Mouse (Mus musculus): ENCODE measurements at regions not wholly inside any gene's neighbourhood (a gene's known extent, or its start where the extent isn't known, plus 50 kb on each side); places are given as distances from the start of the nearest gene placed in this dataset.

GRCm38 (mm10) chr9:41470010-41470409, 308.5 kb upstream of the Ubash3b start:
- TF ChIP-seq POLR2A (IDR thresholded peaks at IDR 0.05; ENCODE audit: borderline replicate concordance, low read depth, low read length) (no peak), CTCF (IDR thresholded peaks at IDR 0.05; ENCODE audit: low read depth, low read length) (no peak)
